Mouse (Mus musculus) T-helper 2 cell (primary cell): ENCODE measurements around the gene Phf1.
"Not testable (repeated sequence)": the region's sequence is repeated elsewhere in the genome, so short reads cannot be mapped to it uniquely, and the experiment has no call there.

Source experiments
- in situ Hi-C: fragments of 300-600 bp; cut with MboI, MseI; formaldehyde crosslinking; loops from one replicate; pipeline ENCODE4 v1.15.1; 2025; ENCODE audit warnings: high pct_unique_total_duplicates

Gene Phf1

DNA sequence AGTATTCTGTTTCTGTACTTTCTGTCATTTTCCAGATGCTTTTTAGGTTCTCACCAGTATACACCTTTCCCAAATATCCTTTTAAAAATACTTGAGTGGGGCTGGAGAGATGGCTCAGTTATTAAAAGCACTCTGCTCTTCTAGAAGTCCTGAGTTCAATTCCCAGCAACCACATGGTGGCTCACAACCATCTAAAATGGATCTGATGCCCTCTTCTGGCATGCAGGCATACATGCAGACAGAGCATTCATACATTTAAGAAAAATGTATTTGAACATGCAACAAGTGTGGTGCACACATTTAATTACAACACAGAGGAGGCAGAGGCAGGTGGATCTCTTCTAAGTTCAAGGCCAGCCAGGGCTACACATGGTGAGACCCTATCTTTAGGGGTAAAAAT, 42.6 kb downstream of the Phf1 start:
- in situ Hi-C loops: no loop called here

DNA sequence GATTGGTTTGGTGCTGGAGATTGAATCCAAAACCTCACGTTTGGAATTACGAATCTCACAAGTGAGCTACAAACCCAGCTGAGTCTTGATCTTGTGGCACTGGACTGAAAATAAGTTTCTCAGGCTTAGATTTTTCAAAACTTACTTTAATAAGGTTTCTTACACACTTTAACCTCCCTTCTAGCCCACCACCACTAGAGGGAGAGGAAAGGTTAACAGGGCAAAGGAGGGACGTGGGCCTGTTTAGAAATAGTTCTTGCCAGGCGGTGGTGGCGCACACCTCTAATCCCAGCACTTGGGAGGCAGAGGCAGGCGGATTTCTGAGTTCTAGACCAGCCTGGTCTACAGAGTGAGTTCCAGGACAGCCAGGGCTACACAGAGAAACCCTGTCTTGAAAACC, 44.5 kb downstream of the Phf1 start:
- in situ Hi-C loops: not testable (repeated sequence)

DNA sequence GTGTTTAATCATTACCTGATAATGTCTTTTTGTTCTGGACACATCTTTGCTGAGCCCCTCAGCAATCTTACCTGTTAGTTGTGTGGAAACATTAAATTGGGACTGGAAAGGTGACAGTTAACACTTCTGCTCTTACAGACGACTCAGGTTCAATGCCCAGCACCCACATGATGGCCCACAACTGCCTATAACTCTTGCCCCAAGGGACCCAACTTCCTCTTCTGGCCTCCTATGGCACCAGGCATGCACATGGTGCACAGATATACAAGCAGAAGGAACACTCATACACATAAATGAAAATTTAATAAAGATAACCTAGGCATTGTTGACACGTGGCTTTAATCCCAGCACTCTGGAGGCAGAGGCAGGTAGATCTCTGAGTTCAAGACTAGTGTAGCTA, 46.6 kb downstream of the Phf1 start:
- in situ Hi-C loops: no loop called here

- in situ Hi-C loops: no loop called here
These were observed 48.2 kb downstream of the Phf1 start for GRCm38 (mm10) chr17:26981050-26981449.

DNA sequence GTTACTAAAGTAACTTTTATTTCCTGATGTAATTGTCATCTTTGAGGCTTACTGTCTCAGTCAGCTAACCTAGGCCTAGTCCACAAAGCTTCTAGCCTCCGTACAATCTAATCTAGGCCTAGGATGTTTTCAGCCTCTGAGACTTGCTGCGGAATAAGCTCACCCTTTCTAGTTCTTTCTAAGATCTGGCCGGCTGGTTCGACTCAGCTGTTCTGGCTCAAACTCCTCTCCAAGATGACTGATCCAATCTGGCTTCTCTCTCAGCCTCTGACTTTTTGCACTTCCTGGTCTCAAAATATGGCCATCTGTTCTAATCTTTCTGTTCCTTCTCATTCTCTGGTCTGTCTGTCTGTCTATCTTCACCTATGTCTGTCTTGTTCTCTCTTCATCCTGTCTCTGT, 50.5 kb downstream of the Phf1 start:
- in situ Hi-C loops: no loop called here

GRCm38 (mm10) chr17:26985503-26986179, 52.8 kb downstream of the Phf1 start:
- in situ Hi-C loops: no loop called here
